Mouse (Mus musculus) CD4-positive naive resting alpha-beta T cell, adult 76 days (primary cell): ENCODE data around the gene Dhx34. TPM values are rescaled to one million over a fixed set of nuclear protein-coding genes. Genes with fewer than 3 reads are reported as not detected.

Source experiments
- total RNA-seq: library from RNA; stranded (reverse); gene quantifications from one replicate; pipeline ENCODE4 v1.2.4, GENCODE M21; 2023

Dhx34 gene
- total RNA-seq: 20.5 TPM

GRCm38 (mm10) chr7:16221582-16222272 lies at the start of gene Dhx34:
Gene Dhx34, minus strand, starts transcription at chr7:16222037.

DNA sequence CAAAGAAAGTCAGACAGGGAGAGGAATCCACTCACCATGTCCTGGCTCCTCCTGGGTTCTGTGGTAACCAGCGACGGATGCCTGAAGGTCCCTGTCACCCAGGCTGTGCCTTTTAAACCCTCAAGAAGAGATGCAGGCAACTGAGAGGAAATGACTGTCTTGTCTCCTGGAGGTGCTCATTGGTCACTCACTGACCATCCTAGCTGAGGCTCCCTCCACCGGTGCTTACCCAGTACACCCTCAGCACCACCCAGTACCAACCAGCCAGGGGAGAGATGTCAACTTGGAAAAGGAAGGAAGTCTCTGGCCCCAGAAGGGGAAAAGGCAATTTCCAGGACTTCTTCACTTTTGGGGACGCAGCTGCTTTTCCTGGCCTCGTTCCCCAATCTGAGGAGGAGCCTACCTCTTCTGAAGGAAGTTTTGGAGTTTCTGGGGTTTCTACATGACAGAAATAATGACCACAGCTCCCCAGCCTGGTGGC lies 37.3 kb upstream of the Dhx34 start, which contains the start of gene C5ar1:
Gene C5ar1 (minus strand): TSS at position 431 of the 481 bp plus-strand sequence.

GRCm38 (mm10) chr7:16244067-16244466 lies 22.2 kb upstream of the Dhx34 start, which contains the start of gene C5ar2:
Gene C5ar2, minus strand, starts transcription at chr7:16244154.

GRCm38 (mm10) chr7:16174597-16175541 lies 47.0 kb downstream of the Dhx34 start, which contains the start of gene Meis3:
Gene Meis3, plus strand, starts transcription at chr7:16175090.

Other genes starting within 250 kb of the Dhx34 start
- 65.3 TPM for gene Bicra, start 174.1 kb downstream of the Dhx34 start, total RNA-seq
- not detected for gene Zfp541, start 160.2 kb downstream of the Dhx34 start, total RNA-seq
- gene Napa, start 123.6 kb downstream of the Dhx34 start, total RNA-seq: 305 TPM
- gene Kptn, start 102.1 kb downstream of the Dhx34 start, total RNA-seq: 33.2 TPM
- 0.12 TPM for gene Slc8a2, start 92.2 kb downstream of the Dhx34 start, total RNA-seq
- gene Meis3, start 46.9 kb downstream of the Dhx34 start, total RNA-seq: 45.9 TPM
- gene C5ar2, start 22.1 kb upstream of the Dhx34 start, total RNA-seq: 0.21 TPM
- gene C5ar1, start 37.5 kb upstream of the Dhx34 start, total RNA-seq: 1.1 TPM
- 40.5 TPM for gene Inafm1, start 51.6 kb upstream of the Dhx34 start, total RNA-seq
- gene Ccdc9, start 64.8 kb upstream of the Dhx34 start, total RNA-seq: 373 TPM
- gene Bbc3, start 86.4 kb upstream of the Dhx34 start, total RNA-seq: 93.4 TPM
- 59.0 TPM for gene Sae1, start 165.8 kb upstream of the Dhx34 start, total RNA-seq
- 87.5 TPM for gene Zc3h4, start 178.9 kb upstream of the Dhx34 start, total RNA-seq
- 35.0 TPM for gene Tmem160, start 230.7 kb upstream of the Dhx34 start, total RNA-seq